In genomic region chr3:135826684-135827249, GRCm38 (mm10) we compare ENCODE assay signal across 8 mouse cellular contexts. TPM values are rescaled to one million over a fixed set of nuclear protein-coding genes. Genes with fewer than 3 reads are reported as not detected.
DNase-seq lines count a peak whose midpoint lies in the region; ATAC-seq and TF ChIP-seq lines count a peak whose summit lies in the region.

No protein-coding gene starts in this region.

- H3K36me3 ChIP-seq in heart, embryonic 11.5 days (ENCODE audit: control insufficient read depth, insufficient read depth, low read length), result no peaks in the 10 kb centered on the region
- H3K36me3 ChIP-seq in intestine, embryonic 14.5 days (ENCODE audit: control insufficient read depth, insufficient read depth, low read length), result no peaks in the 10 kb centered on the region
- no peaks in the 10 kb centered on the region for H3K36me3 ChIP-seq in midbrain, embryonic 11.5 days (ENCODE audit: control insufficient read depth, insufficient read depth, low read length)

- peak overlapping the region; percentile 91 for H3K27ac ChIP-seq in heart, embryonic 11.5 days (ENCODE audit: low read depth, low read length)
- peak overlapping the region; percentile 69 for H3K27ac ChIP-seq in bone marrow, adult 2 months (ENCODE audit: control insufficient read depth, insufficient read depth, low read depth, low read length, poor library complexity)
- H3K27ac ChIP-seq in intestine, embryonic 14.5 days (ENCODE audit: low read depth), result no peak overlapping the region
- H3K27ac ChIP-seq in midbrain, embryonic 11.5 days (ENCODE audit: low read depth, low read length), result no peak overlapping the region

- no peaks in the 10 kb centered on the region for H3K9me3 ChIP-seq in heart, embryonic 11.5 days (replicated peaks; ENCODE audit: control insufficient read depth, low read length)
- no peaks in the 10 kb centered on the region for H3K9me3 ChIP-seq in intestine, embryonic 14.5 days (ENCODE audit: control insufficient read depth, low read length)
- no peaks in the 10 kb centered on the region for H3K9me3 ChIP-seq in midbrain, embryonic 11.5 days (ENCODE audit: control insufficient read depth, low read length)

- peak overlapping the region; percentile 92 for H3K4me2 ChIP-seq in heart, embryonic 11.5 days
- H3K4me2 ChIP-seq in intestine, embryonic 14.5 days (ENCODE audit: low read length), result peak overlapping the region; percentile 96
- peak overlapping the region; percentile 87 for H3K4me2 ChIP-seq in midbrain, embryonic 11.5 days

- 9% methylated on average over 12 of the region's 12 CpGs for WGBS in heart, embryonic 11.5 days (ENCODE audit: insufficient replicate concordance)
- WGBS in bone marrow, adult 2 months, result 16% methylated on average over 12 of the region's 12 CpGs
- 22% methylated on average over 12 of the region's 12 CpGs for WGBS in intestine, embryonic 14.5 days
- 22% methylated on average over 12 of the region's 12 CpGs for WGBS in midbrain, embryonic 11.5 days

- peak overlapping the region; percentile 86 for H3K9ac ChIP-seq in heart, embryonic 11.5 days (ENCODE audit: low read depth, low read length)
- H3K9ac ChIP-seq in intestine, embryonic 14.5 days (ENCODE audit: low read length), result peak overlapping the region; percentile 55
- peak overlapping the region; percentile 80 for H3K9ac ChIP-seq in midbrain, embryonic 11.5 days (ENCODE audit: low read length)

- no peak for ATAC-seq in heart, embryonic 11.5 days (replicated peaks; ENCODE audit: insufficient number of reproducible peaks, low FRiP score, low TSS enrichment)
- ATAC-seq in intestine, embryonic 14.5 days (replicated peaks; ENCODE audit: low FRiP score, low TSS enrichment, low read depth), result no peak
- ATAC-seq in midbrain, embryonic 11.5 days (ENCODE audit: low FRiP score), result no peak

- DNase-seq in heart, adult 9 months (ENCODE audit: low spot score in 2 of 2), result no peak
- no peak for DNase-seq in intestine, embryonic 14.5 days (ENCODE audit: low spot score)
- no peak for DNase-seq in midbrain, embryonic 11.5 days (ENCODE audit: low spot score, missing footprints)
- DNase-seq in adrenal gland, postnatal 14 days, result no peak
- no peak for DNase-seq in layer of hippocampus, adult 9-10 months (ENCODE audit: low spot score)
- no peak for DNase-seq in spleen, postnatal 36 days (ENCODE audit: low spot score in 2 of 2)

- peaks cover 14% of the 10 kb centered on the region for H3K4me1 ChIP-seq in heart, embryonic 11.5 days (ENCODE audit: control insufficient read depth, insufficient read depth, low read length)
- H3K4me1 ChIP-seq in bone marrow, adult 2 months (ENCODE audit: control insufficient read depth, insufficient read depth, low read length), result no peaks in the 10 kb centered on the region
- peaks cover 6% of the 10 kb centered on the region for H3K4me1 ChIP-seq in intestine, embryonic 14.5 days (replicated peaks; ENCODE audit: control insufficient read depth, insufficient read depth, low read length)
- H3K4me1 ChIP-seq in midbrain, embryonic 11.5 days (ENCODE audit: control insufficient read depth, insufficient read depth, low read length), result peaks cover 6% of the 10 kb centered on the region

- no peak for TF ChIP-seq POLR2A in bone marrow, adult 2 months (IDR thresholded peaks at IDR 0.05; ENCODE audit: borderline replicate concordance, control insufficient read depth, low read depth, low read length)

- H3K27me3 ChIP-seq in heart, embryonic 11.5 days (ENCODE audit: control insufficient read depth, insufficient read depth, low read length), result no peaks in the 10 kb centered on the region
- no peaks in the 10 kb centered on the region for H3K27me3 ChIP-seq in intestine, embryonic 14.5 days (replicated peaks; ENCODE audit: control insufficient read depth, insufficient read depth, low read length)
- H3K27me3 ChIP-seq in midbrain, embryonic 11.5 days (ENCODE audit: control insufficient read depth, insufficient read depth, low read length), result no peaks in the 10 kb centered on the region

- H3K4me3 ChIP-seq in heart, embryonic 11.5 days (ENCODE audit: low read depth, low read length), result peak overlapping the region; percentile 76
- peak overlapping the region; percentile 71 for H3K4me3 ChIP-seq in bone marrow, adult 2 months (replicated peaks; ENCODE audit: control insufficient read depth, low read depth, low read length)
- peak overlapping the region; percentile 45 for H3K4me3 ChIP-seq in intestine, embryonic 14.5 days (ENCODE audit: low read depth, low read length)
- H3K4me3 ChIP-seq in midbrain, embryonic 11.5 days (ENCODE audit: low read depth, low read length), result peak overlapping the region; percentile 56

- no peak for TF ChIP-seq CTCF in bone marrow, adult 2 months (IDR thresholded peaks at IDR 0.05; ENCODE audit: control insufficient read depth, insufficient read depth, low read length)

RNA-seq across cellular contexts. Expression of gene Slc39a8, which starts 1.7 kb away (rescaled TPM):
- 45.8 and 51.7 TPM in 2 replicates for polyA plus RNA-seq in heart, embryonic 11.5 days (2014; fragmentation: Nextera tagmentation; extraction: Ambion mirVana)
- polyA plus RNA-seq in bone marrow, adult 2 months (2011; ENCODE audit: insufficient read depth, insufficient read length, low replicate concordance, missing spikeins), result 4.6 and 6.2 TPM in 2 replicates
- 16.4 and 17.7 TPM in 2 replicates for polyA plus RNA-seq in intestine, embryonic 14.5 days (2014; fragmentation: Nextera tagmentation; extraction: Ambion mirVana)
- polyA plus RNA-seq in midbrain, embryonic 11.5 days (2014; fragmentation: Nextera tagmentation; extraction: Ambion mirVana), result 21.7 and 24.8 TPM in 2 replicates
- total RNA-seq in adrenal gland, postnatal 14 days (2021), result 4.8 and 7.1 TPM in 2 replicates

Comparison
In these comparisons a context has a peak if more than half of its experiments do, and no peak if none do; other contexts are left out.
1. H3K27ac ChIP-seq: peak in heart, embryonic 11.5 days (single experiment) and bone marrow, adult 2 months (single experiment); none in intestine, embryonic 14.5 days (single experiment) and midbrain, embryonic 11.5 days (single experiment).
2. Peak in every context shown above with its lines, with median percentiles within 50 percentile points of each other: H3K4me2 ChIP-seq, H3K4me3 ChIP-seq and H3K9ac ChIP-seq.